Mouse (Mus musculus) limb, embryonic 12.5 days (tissue): ENCODE measurements around the gene Paip2b. TPM values are rescaled to one million over a fixed set of nuclear protein-coding genes. Genes with fewer than 3 reads are reported as not detected.

Source experiments
- ATAC-seq: fragments of 200-750 bp; cut with Nextera tagmentation; 2 replicates; pipeline ENCODE4 v1.8.0; 2017; ENCODE audit warnings: low read depth, moderate TSS enrichment; ENCODE audit not compliant: insufficient number of reproducible peaks, insufficient read depth, low FRiP score, low TSS enrichment
- H3K27ac ChIP-seq: fragments of 300-500 bp; sonication (generic); 2 replicates; pipeline ENCODE4 v1.5.1; 2016; ENCODE audit warnings: mild to moderate bottlenecking, moderate library complexity
- H3K27me3 ChIP-seq: fragments of 300-500 bp; sonication (generic); 2 replicates; pipeline ENCODE4 v1.6.1; 2016; ENCODE audit warnings: mild to moderate bottlenecking, moderate library complexity
- H3K36me3 ChIP-seq: fragments of 300-500 bp; sonication (generic); 2 replicates; pipeline ENCODE4 v1.6.1; 2016; ENCODE audit warnings: mild to moderate bottlenecking, moderate library complexity
- H3K4me1 ChIP-seq: fragments of 300-500 bp; sonication (generic); replicated peaks from 2 replicates; pipeline ENCODE4 v1.6.1; 2016
- H3K4me2 ChIP-seq: fragments of 300-500 bp; sonication (generic); 2 replicates; pipeline ENCODE4 v1.6.1; 2016; ENCODE audit warnings: mild to moderate bottlenecking, moderate library complexity
- H3K4me3 ChIP-seq: fragments of 300-500 bp; sonication (generic); replicated peaks from 2 replicates; pipeline ENCODE4 v1.5.1; 2016; ENCODE audit warnings: mild to moderate bottlenecking
- H3K9ac ChIP-seq: fragments of 300-500 bp; sonication (generic); replicated peaks from 2 replicates; pipeline ENCODE4 v1.6.1; 2016; ENCODE audit warnings: mild to moderate bottlenecking, moderate library complexity
- H3K9me3 ChIP-seq: fragments of 300-500 bp; sonication (generic); 2 replicates; pipeline ENCODE4 v1.6.1; 2016; ENCODE audit warnings: mild to moderate bottlenecking, moderate library complexity
- WGBS: fragments of 180-500 bp; shearing (Covaris S2); methylation state at CpG from one replicate; pipeline ENCODE4 v1.1.7; 2016; 5-methylcytosine and 5-hydroxymethylcytosine counted together
- polyA plus RNA-seq: library from polyadenylated mRNA; unstranded; fragments of >200 nt; fragmentation: Nextera tagmentation; extraction: Ambion mirVana; gene quantifications from 2 replicates; pipeline ENCODE4 v1.2.1, GENCODE M21; 2016

Gene Paip2b
- polyA plus RNA-seq, 1 experiment from 2014 or later: 16.6 TPM

DNA sequence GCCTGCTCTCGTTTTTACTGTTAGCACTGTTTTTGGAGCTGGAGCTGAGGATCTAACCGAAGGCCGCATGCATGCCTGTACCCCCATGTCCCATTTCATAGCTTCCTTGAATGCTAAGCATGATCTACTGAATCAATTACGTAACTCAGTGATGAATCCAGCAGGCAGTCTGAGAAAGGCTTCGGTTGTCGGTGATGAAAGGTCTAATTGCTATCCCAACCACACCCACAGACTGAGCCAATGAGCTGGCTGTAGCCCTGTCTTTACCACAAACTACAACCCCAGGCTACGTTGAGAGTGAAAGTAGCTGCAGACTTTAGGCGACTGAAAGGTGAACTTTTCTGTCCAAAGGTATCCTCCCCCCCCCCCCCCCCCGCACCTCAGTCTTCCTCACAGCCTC, 57.4 kb downstream of the Paip2b start:
- peaks cover 43% of the 10 kb centered on the region for H3K36me3 ChIP-seq
- WGBS: 55% methylated on average over 8 of the region's 9 CpGs
- peak overlapping the region; percentile 89 for H3K4me2 ChIP-seq
- ATAC-seq: no peak
- H3K27ac ChIP-seq: no peak overlapping the region
- peak overlapping the region; percentile 94; the same call in 1 of the 2 replicates for H3K9ac ChIP-seq
- peak overlapping the region; percentile 90 for H3K4me3 ChIP-seq
- no peaks in the 10 kb centered on the region for H3K9me3 ChIP-seq
- H3K27me3 ChIP-seq: no peaks in the 10 kb centered on the region
- peaks cover 13% of the 10 kb centered on the region for H3K4me1 ChIP-seq

DNA sequence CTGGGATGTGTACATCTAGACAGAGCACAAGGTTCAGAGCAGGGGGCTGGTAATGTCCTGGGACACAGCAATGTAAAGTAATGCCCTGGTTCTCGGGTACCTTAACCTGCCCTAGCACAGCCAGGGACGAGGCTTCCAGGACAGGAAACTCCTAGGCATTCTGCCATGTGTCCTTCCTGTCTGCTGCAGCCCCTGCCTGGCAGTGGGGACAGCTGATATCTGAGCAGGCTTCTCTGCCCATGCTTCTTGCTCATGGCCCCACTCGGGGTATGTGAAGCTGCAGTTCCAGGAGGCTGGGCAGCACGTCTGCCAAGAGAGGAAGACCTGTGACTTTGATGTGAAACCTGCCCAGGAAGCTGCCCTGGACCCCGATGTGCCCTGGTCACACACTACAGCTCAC, 63.1 kb downstream of the Paip2b start:
- no peak overlapping the region for H3K4me3 ChIP-seq
- H3K9me3 ChIP-seq: no peaks in the 10 kb centered on the region
- peaks cover 14% of the 10 kb centered on the region for H3K27me3 ChIP-seq
- H3K9ac ChIP-seq: no peak overlapping the region
- H3K4me1 ChIP-seq: no peaks in the 10 kb centered on the region; the same call in 1 of the 2 replicates
- peaks cover 50% of the 10 kb centered on the region for H3K36me3 ChIP-seq
- 87% methylated on average over 5 of the region's 5 CpGs for WGBS
- no peak overlapping the region for H3K4me2 ChIP-seq
- ATAC-seq: no peak
- no peak overlapping the region for H3K27ac ChIP-seq

- Histone ChIP-seq H3K36me3 (peaks cover 36% of the 10 kb centered on the region), H3K27ac (no peak overlapping the region), H3K4me3 (no peak overlapping the region), H3K9ac (no peak overlapping the region), H3K4me2 (no peak overlapping the region), H3K4me1 (peaks cover 10% of the 10 kb centered on the region), H3K27me3 (peaks cover 29% of the 10 kb centered on the region), H3K9me3 (no peaks in the 10 kb centered on the region)
- no peak for ATAC-seq
- 91% methylated on average over 3 of the region's 3 CpGs for WGBS
Observed at GRCm38 (mm10) chr6:83766982-83767381, 64.6 kb downstream of the Paip2b start.

GRCm38 (mm10) chr6:83762880-83763431, 68.6 kb downstream of the Paip2b start:
- peak overlapping the region; percentile 46 for H3K9ac ChIP-seq
- peak; percentile 67 for ATAC-seq
- peaks cover 68% of the 10 kb centered on the region for H3K27me3 ChIP-seq
- peak overlapping the region; percentile 38 for H3K4me3 ChIP-seq
- H3K9me3 ChIP-seq: no peaks in the 10 kb centered on the region
- no peak overlapping the region for H3K27ac ChIP-seq
- no peaks in the 10 kb centered on the region for H3K36me3 ChIP-seq
- peak overlapping the region; percentile 66 for H3K4me2 ChIP-seq
- WGBS: 1% methylated on average over 35 of the region's 35 CpGs
- peaks cover 15% of the 10 kb centered on the region for H3K4me1 ChIP-seq

DNA sequence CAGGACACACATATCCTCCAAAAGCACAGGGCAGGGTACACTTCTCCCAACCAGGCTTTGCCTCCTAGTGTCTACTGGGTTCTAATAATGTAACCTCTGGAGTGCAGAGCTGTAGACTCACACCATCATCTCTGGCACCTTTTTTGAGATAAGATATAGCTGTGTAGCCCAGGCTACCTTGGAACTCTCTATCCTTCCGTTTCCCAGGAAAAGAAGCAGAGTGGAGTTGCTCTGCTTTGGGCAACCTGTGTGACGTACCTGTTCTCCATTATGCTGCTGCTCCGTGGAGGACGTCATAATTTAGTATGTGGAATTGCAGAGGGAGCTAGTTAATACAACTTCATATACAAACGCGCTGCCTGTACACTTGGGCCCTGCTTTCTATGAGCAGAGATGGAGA, 69.2 kb downstream of the Paip2b start, which contains the start of gene Ankrd53:
Ankrd53 (plus strand) TSS at position 301 of the 400 bp plus-strand sequence.
- Histone ChIP-seq H3K9ac (peak within 1 kb of the TSS; percentile 46), H3K4me3 (peak within 1 kb of the TSS; percentile 38)

GRCm38 (mm10) chr6:83756051-83756450, 75.5 kb downstream of the Paip2b start:
- 70% methylated on average over 9 of the region's 9 CpGs for WGBS
- peaks cover 6% of the 10 kb centered on the region for H3K4me1 ChIP-seq
- H3K27ac ChIP-seq: no peak overlapping the region
- H3K9ac ChIP-seq: no peak overlapping the region
- no peaks in the 10 kb centered on the region for H3K9me3 ChIP-seq
- H3K4me3 ChIP-seq: no peak overlapping the region
- H3K4me2 ChIP-seq: no peak overlapping the region
- H3K27me3 ChIP-seq: peaks cover 89% of the 10 kb centered on the region
- ATAC-seq: no peak
- H3K36me3 ChIP-seq: no peaks in the 10 kb centered on the region

More for the DNA sequence above, 69.2 kb downstream of the Paip2b start, which contains the start of gene Ankrd53:
- WGBS: 15% methylated on average over 6 of the region's 6 CpGs
- no peaks in the 10 kb centered on the region for H3K9me3 ChIP-seq
- H3K4me1 ChIP-seq: peaks cover 16% of the 10 kb centered on the region
- H3K27me3 ChIP-seq: peaks cover 74% of the 10 kb centered on the region
- no peak for ATAC-seq
- H3K27ac ChIP-seq: no peak within 1 kb of the TSS
- peak within 1 kb of the TSS; percentile 66 for H3K4me2 ChIP-seq
- no peaks in the 10 kb centered on the region for H3K36me3 ChIP-seq

Other genes starting within 250 kb of the Paip2b start
- gene Clec4f, start 175.6 kb downstream of the Paip2b start, polyA plus RNA-seq: not detected in 2 replicates
- not detected in 2 replicates for gene Cd207, start 153.9 kb downstream of the Paip2b start, polyA plus RNA-seq
- 0.76 and 1.1 TPM in 2 replicates for gene Vax2, start 120.5 kb downstream of the Paip2b start, polyA plus RNA-seq
- not detected in 2 replicates for gene Atp6v1b1, start 88.8 kb downstream of the Paip2b start, polyA plus RNA-seq
- gene Ankrd53, start 69.1 kb downstream of the Paip2b start, polyA plus RNA-seq: 0.23 and 0.25 TPM in 2 replicates
- gene Tex261, start 55.9 kb downstream of the Paip2b start, polyA plus RNA-seq: 76.9 and 79.9 TPM in 2 replicates
- 35.3 and 36.8 TPM in 2 replicates for gene Nagk, start 36.8 kb downstream of the Paip2b start, polyA plus RNA-seq
- 81.7 and 82.8 TPM in 2 replicates for gene Zfp638, start 35.4 kb upstream of the Paip2b start, polyA plus RNA-seq
- gene Dysf, start 176.8 kb upstream of the Paip2b start, polyA plus RNA-seq: 13.3 and 15.9 TPM in 2 replicates